Comparison of ENCODE assay signal across 14 mouse cellular contexts in genomic region chr15:3264828-3265227, GRCm38 (mm10). TPM values are rescaled to one million over a fixed set of nuclear protein-coding genes. Genes with fewer than 3 reads are reported as not detected.
"Had no signal": no experiment of that assay in that cellular context is flagged by ENCODE, and none has a peak within 500 bp of the region (broad histone marks: within the 10 kb centered on the region; RNA-seq: fewer than 3 reads in every experiment).

No protein-coding gene starts in this region.

- H3K4me2 ChIP-seq: neural tube, embryonic 12.5 days; neural tube, embryonic 13.5 days; neural tube, embryonic 15.5 days; stomach, embryonic 15.5 days had no signal

- H3K27me3 ChIP-seq: neural tube, embryonic 12.5 days; neural tube, embryonic 13.5 days; neural tube, embryonic 15.5 days; stomach, embryonic 15.5 days had no signal

- H3K9me3 ChIP-seq: neural tube, embryonic 12.5 days; neural tube, embryonic 13.5 days; neural tube, embryonic 15.5 days; stomach, embryonic 15.5 days had no signal

- H3K4me1 ChIP-seq: neural tube, embryonic 13.5 days; neural tube, embryonic 15.5 days had no signal

- H3K27ac ChIP-seq: neural tube, embryonic 12.5 days; neural tube, embryonic 13.5 days; neural tube, embryonic 15.5 days; stomach, embryonic 15.5 days; stomach, postnatal 0 days had no signal

- H3K9ac ChIP-seq: neural tube, embryonic 12.5 days; neural tube, embryonic 13.5 days; neural tube, embryonic 15.5 days; stomach, embryonic 15.5 days had no signal

- DNase-seq: retina, postnatal 1 day; right cerebral cortex, adult 18-20 months; right cerebral cortex, postnatal 14 days; right cerebral cortex, postnatal 25 days; right cerebral cortex, postnatal 4 days; spleen, adult 18-20 months; thymus, postnatal 25 days; thymus, postnatal 36 days had no signal

- H3K36me3 ChIP-seq: neural tube, embryonic 12.5 days; neural tube, embryonic 13.5 days; neural tube, embryonic 15.5 days; stomach, embryonic 15.5 days had no signal

- H3K4me3 ChIP-seq: neural tube, embryonic 12.5 days; neural tube, embryonic 13.5 days; neural tube, embryonic 15.5 days; stomach, embryonic 15.5 days had no signal

RNA-seq across cellular contexts. Expression of gene Ccdc152, which starts 38.5 kb away (rescaled TPM):
- polyA plus RNA-seq: neural tube, embryonic 13.5 days; neural tube, embryonic 14.5 days had no signal
